In the genomic region with DNA sequence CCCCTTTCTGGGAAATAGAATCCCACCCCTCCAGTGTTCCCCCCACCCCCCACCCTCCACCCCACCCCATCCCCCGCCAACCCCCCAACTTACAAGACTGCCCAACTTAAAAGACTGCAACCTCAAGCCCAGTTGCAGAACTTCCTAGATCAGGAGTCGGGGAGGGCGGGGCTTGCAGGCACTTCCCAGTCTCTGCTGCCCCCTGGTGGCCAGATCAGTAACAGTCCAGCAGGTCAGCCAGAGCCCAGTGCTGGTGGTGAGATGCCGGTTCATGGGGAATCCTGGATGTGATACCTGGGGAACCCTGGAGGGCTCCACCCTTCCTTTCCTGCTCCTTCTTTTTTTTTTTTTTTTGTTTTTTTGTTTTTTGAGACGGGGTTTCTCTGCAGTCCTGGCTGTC, we compare ENCODE assay signal across 7 mouse cellular contexts. TPM values are rescaled to one million over a fixed set of nuclear protein-coding genes. Genes with fewer than 3 reads are reported as not detected.
A peak's percentile ranks its signal among the peaks of the same experiment; 100 is the strongest.
DNase-seq lines count a peak whose midpoint lies in the region; ATAC-seq and TF ChIP-seq lines count a peak whose summit lies in the region.

No protein-coding gene starts in this region.

- H3K4me1 ChIP-seq in intestine, embryonic 15.5 days (replicated peaks): peaks cover 10% of the 10 kb centered on the region
- H3K4me1 ChIP-seq in small intestine, adult 2 months (ENCODE audit: control insufficient read depth, insufficient read depth, insufficient read length, low read length): peaks cover 8% of the 10 kb centered on the region

- no peaks in the 10 kb centered on the region for H3K27me3 ChIP-seq in intestine, embryonic 15.5 days (replicated peaks)
- H3K27me3 ChIP-seq in small intestine, adult 2 months (ENCODE audit: control insufficient read depth, insufficient read depth, low read length): no peaks in the 10 kb centered on the region; the same call in 1 of the 2 replicates

- H3K27ac ChIP-seq in intestine, embryonic 15.5 days: no peak overlapping the region
- H3K27ac ChIP-seq in small intestine, adult 2 months (ENCODE audit: insufficient read depth, low read depth, low read length): no peak overlapping the region

- peak; percentile 63 for ATAC-seq in common myeloid progenitor, adult 5-6 weeks (replicated peaks; ENCODE audit: low read depth, poor library complexity, severe bottlenecking)
- ATAC-seq in intestine, embryonic 15.5 days: peak; percentile 71

- no peaks in the 10 kb centered on the region for H3K36me3 ChIP-seq in intestine, embryonic 15.5 days
- no peaks in the 10 kb centered on the region for H3K36me3 ChIP-seq in small intestine, adult 2 months (ENCODE audit: control insufficient read depth, insufficient read depth, low read length)

- WGBS in intestine, embryonic 15.5 days: 0% methylated on average over 5 of the region's 5 CpGs
- 1% methylated on average over 5 of the region's 5 CpGs for WGBS in small intestine, adult 2 months

- H3K9me3 ChIP-seq in intestine, embryonic 15.5 days: no peaks in the 10 kb centered on the region

- H3K9ac ChIP-seq in intestine, embryonic 15.5 days: no peak overlapping the region

- peak; percentile 97 for TF ChIP-seq CTCF in small intestine, adult 2 months (IDR thresholded peaks at IDR 0.05; ENCODE audit: extremely low read depth, insufficient read length, insufficient replicate concordance, low read depth, low read length)

- peak; percentile 89 to 97 for DNase-seq in adrenal gland, adult (ENCODE audit: inconsistent age in 2 of 2, low spot score in 1 of 2)
- DNase-seq in gastrocnemius, adult 8-10 months (ENCODE audit: low spot score in 2 of 2): peak; percentile 77 to 80
- peak; percentile 91 to 95 for DNase-seq in left cerebral cortex, postnatal 14 days (ENCODE audit: low spot score in 2 of 2)
- DNase-seq in mesoderm, embryonic 11.5 days (ENCODE audit: low read depth, low spot score): peak; percentile 92

- no peak for TF ChIP-seq POLR2A in small intestine, adult 2 months (IDR thresholded peaks at IDR 0.05; ENCODE audit: low read depth, low read length)

- no peak overlapping the region for H3K4me2 ChIP-seq in intestine, embryonic 15.5 days (replicated peaks)

- H3K4me3 ChIP-seq in intestine, embryonic 15.5 days (replicated peaks): no peak overlapping the region
- no peak overlapping the region for H3K4me3 ChIP-seq in small intestine, adult 2 months (ENCODE audit: low read depth, low read length)

- intact Hi-C loops in left cerebral cortex, postnatal 14 days (cut with DNase I): loop anchor here (5.0 to 10.0 kb wide), 3 partner anchors 92 to 530 kb away; a partner anchor contains a TSS

RNA-seq across cellular contexts. Expression of a gene that starts 23.1 kb away (rescaled TPM):
- 56.3 and 76.7 TPM in 2 replicates for total RNA-seq in common myeloid progenitor, adult 5-6 weeks (2017)
- total RNA-seq in gastrocnemius, adult 8-10 months (2022): under 1 TPM; 0.51 to 0.74 (median 0.67) TPM
- polyA plus RNA-seq in intestine, embryonic 15.5 days (2015; fragmentation: Nextera tagmentation; extraction: Ambion mirVana): 4.1 and 4.2 TPM in 2 replicates
- 1 to 10 TPM; 2.9 TPM for total RNA-seq in left cerebral cortex, postnatal 14 days (2021)
- polyA plus RNA-seq in small intestine, adult 2 months (2012; rRNA removed): 8.1 and 14.6 TPM in 2 replicates

Comparison
In these comparisons a context has a peak if more than half of its experiments do, and no peak if none do; other contexts are left out.
1. RNA of a gene that starts 23.1 kb away (total RNA-seq): 56.3 to 76.7 TPM in common myeloid progenitor, adult 5-6 weeks; 2.9 TPM in left cerebral cortex, postnatal 14 days and 0.51 to 0.74 TPM in gastrocnemius, adult 8-10 months; every median in the first group is over 10 times any median in the second.
2. Peak in every context shown above with its lines, with median percentiles within 50 percentile points of each other: DNase-seq.